Mouse (Mus musculus): ENCODE results near the gene Arhgap28. TPM values are rescaled to one million over a fixed set of nuclear protein-coding genes. Genes with fewer than 3 reads are reported as not detected.

The Arhgap28 gene
- polyA plus RNA-seq (2021; fragmentation: Nextera tagmentation): 0.11 and 0.33 TPM in 2 replicates
- long read RNA-seq, experiment 1: 0 reads
- long read RNA-seq, experiment 2, full-length matches to known transcripts: 1 of 1 reads
- long read RNA-seq, experiment 2, partial matches to known transcripts: 0 of 1 reads
- long read RNA-seq, experiment 2, other reads (novel, unspliced or antisense): 0 of 1 reads

DNA sequence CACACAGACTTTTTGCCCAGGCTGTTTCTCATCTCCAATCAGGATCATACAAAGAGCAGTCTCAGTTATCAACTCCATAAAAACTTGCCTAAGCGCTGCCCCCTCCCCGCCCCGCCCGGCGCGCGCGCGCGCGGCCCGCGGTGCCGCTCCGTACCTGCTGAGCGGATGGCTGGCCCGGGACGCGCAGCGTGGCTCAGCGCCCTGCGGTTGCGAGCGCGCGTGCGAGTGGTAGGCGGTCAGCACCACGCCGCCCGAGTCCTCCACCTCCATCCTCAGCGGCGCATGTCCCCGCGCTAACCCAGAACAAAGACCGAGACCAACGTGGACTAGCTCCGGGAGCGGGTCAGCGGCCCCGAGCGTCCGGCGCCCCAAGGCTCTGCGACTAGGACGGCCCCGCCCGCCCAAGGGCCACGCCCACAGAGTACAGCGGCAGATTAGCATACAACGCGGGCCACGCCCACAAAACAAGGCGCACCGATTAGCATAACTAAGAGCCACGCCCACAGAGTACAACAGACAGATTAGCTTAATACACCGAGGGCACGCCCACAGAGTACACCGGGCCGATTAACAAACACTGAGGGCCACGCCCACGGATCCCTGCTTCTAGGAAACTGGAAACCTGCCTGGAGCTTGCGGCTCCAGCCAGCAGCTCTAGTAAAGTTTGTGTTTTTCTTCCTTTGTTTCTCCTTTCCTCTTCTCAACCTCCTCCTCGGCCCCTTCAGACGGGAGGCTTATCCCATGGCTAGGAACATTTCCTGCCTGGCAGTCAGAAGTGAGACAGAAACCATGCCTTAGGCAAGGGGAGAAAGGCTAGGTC is at the start of gene Arhgap28:
Gene Arhgap28, minus strand, starts transcription at position 380 of the 820 bp plus-strand sequence.

All from layer of hippocampus, adult 6 months (tissue).